ENCODE assay signal across 8 mouse cellular contexts in the genomic region with DNA sequence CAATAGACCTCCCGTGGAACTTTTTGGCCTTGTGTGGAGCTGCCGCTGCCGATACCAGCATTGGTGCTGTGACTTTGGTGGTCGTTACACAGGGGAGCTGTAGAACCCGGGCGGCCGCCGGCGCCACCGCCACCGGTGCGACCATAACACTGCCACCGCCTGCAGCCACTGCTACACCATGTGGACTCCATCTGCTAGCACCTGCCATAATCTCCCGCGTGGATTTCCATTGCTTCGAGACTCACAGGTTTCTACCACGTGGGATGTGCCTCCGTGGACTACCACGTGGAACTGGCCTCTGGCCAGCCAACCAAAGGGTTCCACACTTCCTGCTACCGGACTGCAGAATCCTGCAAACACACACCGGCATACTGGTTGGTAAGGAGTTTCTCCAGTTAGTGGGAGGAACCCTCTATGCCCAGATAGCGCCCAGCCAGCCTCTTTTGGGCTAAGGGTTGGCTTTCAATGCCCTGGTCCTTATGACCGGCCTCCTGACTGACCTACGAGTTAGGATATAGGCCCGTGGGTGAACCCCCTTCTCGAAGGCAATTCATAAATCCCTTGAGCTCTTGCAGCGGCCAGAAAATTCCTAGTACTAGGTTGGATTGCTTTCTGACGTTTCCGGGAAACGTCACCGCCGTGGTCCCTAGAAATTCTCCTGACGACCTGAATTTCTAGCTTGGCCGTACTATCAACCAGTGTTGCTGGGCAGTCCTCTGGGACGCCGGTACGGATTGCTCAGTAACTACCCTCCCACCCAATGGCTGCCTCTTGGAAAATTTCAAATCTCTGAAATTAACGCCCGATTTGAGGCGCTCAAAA. TPM values are rescaled to one million over a fixed set of nuclear protein-coding genes. Genes with fewer than 3 reads are reported as not detected.
A peak's percentile ranks its signal among the peaks of the same experiment; 100 is the strongest.
DNase-seq lines count a peak whose midpoint lies in the region; ATAC-seq and TF ChIP-seq lines count a peak whose summit lies in the region.

No protein-coding gene starts in this region.

- 2% methylated on average over 40 of the region's 40 CpGs for WGBS in embryonic facial prominence, embryonic 15.5 days
- 3% methylated on average over 40 of the region's 40 CpGs for WGBS in neural tube, embryonic 11.5 days

- no peak for TF ChIP-seq EP300 in ES-Bruce4 (IDR thresholded peaks at IDR 0.05; ENCODE audit: insufficient read depth, low read depth, low read length)

- DNase-seq in adrenal gland, postnatal 10 days = peak; percentile 74
- peak; percentile 36 to 59 for DNase-seq in heart, postnatal 14 days
- peak; percentile 74 to 92 for DNase-seq in kidney, postnatal 25 days
- DNase-seq in lung, adult 18-20 months = peak; percentile 67 to 85
- DNase-seq in neural tube, embryonic 11.5 days (ENCODE audit: low spot score) = peak; percentile 21
- DNase-seq in thymus, postnatal 36 days = peak; percentile 23 to 30

- H3K27me3 ChIP-seq in ES-Bruce4 (ENCODE audit: control insufficient read depth, insufficient read depth, low read length, poor library complexity, severe bottlenecking) = no peaks in the 10 kb centered on the region
- H3K27me3 ChIP-seq in embryonic facial prominence, embryonic 15.5 days = no peaks in the 10 kb centered on the region
- no peaks in the 10 kb centered on the region for H3K27me3 ChIP-seq in neural tube, embryonic 11.5 days (ENCODE audit: control insufficient read depth, insufficient read depth, low read length)

- TF ChIP-seq CTCF in ES-Bruce4 (IDR thresholded peaks at IDR 0.05; ENCODE audit: low read depth, low read length) = no peak

- peak overlapping the region; percentile 99 for H3K27ac ChIP-seq in ES-Bruce4 (ENCODE audit: insufficient read depth, low read length)
- H3K27ac ChIP-seq in embryonic facial prominence, embryonic 15.5 days (replicated peaks) = no peak overlapping the region
- H3K27ac ChIP-seq in neural tube, embryonic 11.5 days (ENCODE audit: low read depth, low read length) = peak overlapping the region; percentile 75

- peak overlapping the region; percentile 98 for H3K4me3 ChIP-seq in ES-Bruce4 (ENCODE audit: low read depth, low read length)
- H3K4me3 ChIP-seq in embryonic facial prominence, embryonic 15.5 days (replicated peaks) = peak overlapping the region; percentile 42
- peak overlapping the region; percentile 45 for H3K4me3 ChIP-seq in neural tube, embryonic 11.5 days (ENCODE audit: low read depth, low read length)

- intact Hi-C loops in heart, postnatal 14 days (cut with DNase I) = no loop called here

- TF ChIP-seq POLR2A in ES-Bruce4 (IDR thresholded peaks at IDR 0.05; ENCODE audit: insufficient read depth, low read length) = no peak

- peaks cover 3% of the 10 kb centered on the region for H3K4me1 ChIP-seq in ES-Bruce4 (ENCODE audit: control insufficient read depth, insufficient read depth, low read length)
- H3K4me1 ChIP-seq in embryonic facial prominence, embryonic 15.5 days = peaks cover 16% of the 10 kb centered on the region
- H3K4me1 ChIP-seq in neural tube, embryonic 11.5 days (ENCODE audit: control insufficient read depth, insufficient read depth, low read length) = 0 out of 2 replicates have a peak, but pooled peaks cover 4% of the 10 kb centered on the region

- peaks cover 31% of the 10 kb centered on the region for H3K36me3 ChIP-seq in ES-Bruce4 (ENCODE audit: control insufficient read depth, insufficient read depth, low read length, poor library complexity, severe bottlenecking)
- H3K36me3 ChIP-seq in embryonic facial prominence, embryonic 15.5 days = no peaks in the 10 kb centered on the region
- no peaks in the 10 kb centered on the region for H3K36me3 ChIP-seq in neural tube, embryonic 11.5 days (ENCODE audit: control insufficient read depth, insufficient read depth, low read length)

- ATAC-seq in embryonic facial prominence, embryonic 15.5 days (ENCODE audit: insufficient number of reproducible peaks, low FRiP score, low TSS enrichment, low read depth) = peak; percentile 40; the same call in 1 of the 2 replicates
- peak; percentile 67 for ATAC-seq in neural tube, embryonic 11.5 days (ENCODE audit: insufficient read depth, low FRiP score, low TSS enrichment)

- H3K9ac ChIP-seq in ES-Bruce4 (ENCODE audit: low read depth, poor library complexity, severe bottlenecking) = peak overlapping the region; percentile 83
- peak overlapping the region; percentile 16; the same call in 1 of the 2 replicates for H3K9ac ChIP-seq in embryonic facial prominence, embryonic 15.5 days
- peak overlapping the region; percentile 61 for H3K9ac ChIP-seq in neural tube, embryonic 11.5 days (ENCODE audit: low read length)

- no peaks in the 10 kb centered on the region for H3K9me3 ChIP-seq in ES-Bruce4 (replicated peaks; ENCODE audit: control insufficient read depth, insufficient read depth, low read length, poor library complexity, severe bottlenecking)
- no peaks in the 10 kb centered on the region for H3K9me3 ChIP-seq in embryonic facial prominence, embryonic 15.5 days (replicated peaks)
- H3K9me3 ChIP-seq in neural tube, embryonic 11.5 days (ENCODE audit: control insufficient read depth, low read length) = no peaks in the 10 kb centered on the region

- H3K4me2 ChIP-seq in embryonic facial prominence, embryonic 15.5 days (replicated peaks) = peak overlapping the region; percentile 82
- peak overlapping the region; percentile 81 for H3K4me2 ChIP-seq in neural tube, embryonic 11.5 days (ENCODE audit: low read depth)

RNA-seq across cellular contexts. Expression of a gene that starts 32.0 kb away (rescaled TPM):
- 19,892 and 21,149 TPM in 2 replicates for polyA plus RNA-seq in ES-Bruce4 (2011; ENCODE audit: insufficient read depth, insufficient read length, low read depth, missing spikeins)
- total RNA-seq in adrenal gland, postnatal 10 days (2021) = 1,000 to 10,000 TPM; 6,172 to 6,732 TPM
- polyA plus RNA-seq in embryonic facial prominence, embryonic 15.5 days (2015; fragmentation: Nextera tagmentation; extraction: Ambion mirVana) = 5,028 and 5,329 TPM in 2 replicates
- total RNA-seq in heart, postnatal 14 days (2021) = 1,000 to 10,000 TPM; 1,986 to 2,287 TPM
- 4,747 and 4,837 TPM in 2 replicates for polyA plus RNA-seq in neural tube, embryonic 11.5 days (2014; fragmentation: Nextera tagmentation; extraction: Ambion mirVana)

Comparison
In these comparisons a context has a peak if more than half of its experiments do, and no peak if none do; other contexts are left out.
1. H3K4me3 ChIP-seq: peak in every context shown above with its lines; median percentile 98 in ES-Bruce4; 45 in neural tube, embryonic 11.5 days; 42 in embryonic facial prominence, embryonic 15.5 days.
2. H3K9ac ChIP-seq: peak in every context shown above with its lines; median percentile 83 in ES-Bruce4; 61 in neural tube, embryonic 11.5 days; 16 in embryonic facial prominence, embryonic 15.5 days.
3. DNase-seq: peak in every context shown above with its lines; median percentile 83 in kidney, postnatal 25 days; 76 in lung, adult 18-20 months; 74 in adrenal gland, postnatal 10 days; 48 in heart, postnatal 14 days; 26 in thymus, postnatal 36 days; 21 in neural tube, embryonic 11.5 days.